Comparison of ENCODE assay signal across 29 mouse cellular contexts in the genomic region with DNA sequence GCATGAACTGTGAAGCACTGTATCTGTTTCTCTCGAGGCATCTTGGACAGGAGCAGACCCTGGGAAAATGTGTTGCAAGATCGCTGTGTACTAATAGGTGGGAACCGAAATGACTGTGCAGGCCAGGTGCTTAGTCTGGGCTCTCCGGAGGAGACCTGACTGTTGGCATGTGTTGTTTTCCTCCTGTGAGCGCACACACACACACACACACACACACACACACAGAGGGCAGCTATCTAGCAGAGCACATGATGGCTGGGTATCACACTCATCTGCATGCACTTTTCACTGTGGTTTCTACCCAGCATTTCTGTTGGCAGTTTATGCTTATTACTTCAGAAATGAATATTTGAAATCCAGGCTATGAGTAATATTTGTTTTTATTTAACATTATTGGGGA.
"Had no signal": no experiment of that assay in that cellular context is flagged by ENCODE, and none has a peak within 500 bp of the region (broad histone marks: within the 10 kb centered on the region; RNA-seq: fewer than 3 reads in every experiment).

No protein-coding gene starts in this region.

- H3K36me3 ChIP-seq: heart, embryonic 10.5 days; heart, embryonic 12.5 days; hindbrain, embryonic 10.5 days; hindbrain, embryonic 12.5 days; intestine, embryonic 15.5 days; kidney, embryonic 15.5 days; limb, embryonic 10.5 days; limb, embryonic 12.5 days; liver, embryonic 13.5 days; liver, embryonic 15.5 days had no signal

- H3K4me3 ChIP-seq: gastrocnemius, adult 2 months; heart, embryonic 10.5 days; heart, embryonic 12.5 days; hindbrain, embryonic 10.5 days; hindbrain, embryonic 12.5 days; intestine, embryonic 15.5 days; kidney, embryonic 15.5 days; left cerebral cortex, adult 2 months; limb, embryonic 10.5 days; limb, embryonic 12.5 days; liver, embryonic 13.5 days; liver, embryonic 15.5 days had no signal

- H3K27ac ChIP-seq: gastrocnemius, adult 2 months; heart, embryonic 10.5 days; hindbrain, embryonic 10.5 days; hindbrain, embryonic 12.5 days; hindbrain, embryonic 14.5 days; intestine, embryonic 15.5 days; kidney, embryonic 15.5 days; kidney, postnatal 0 days; left cerebral cortex, adult 2 months; limb, embryonic 10.5 days; limb, embryonic 12.5 days; liver, embryonic 13.5 days; liver, embryonic 15.5 days had no signal

- ATAC-seq: hindbrain, embryonic 16.5 days; inflammation-experienced regulatory T-cells, adult 6 months; intestine, embryonic 15.5 days had no signal

- H3K9ac ChIP-seq: heart, embryonic 12.5 days; hindbrain, embryonic 12.5 days; hindbrain, embryonic 14.5 days; intestine, embryonic 15.5 days; kidney, embryonic 15.5 days; limb, embryonic 12.5 days; liver, embryonic 13.5 days; liver, embryonic 15.5 days had no signal

- H3K4me1 ChIP-seq: heart, embryonic 10.5 days; heart, embryonic 12.5 days; hindbrain, embryonic 10.5 days; hindbrain, embryonic 12.5 days; intestine, embryonic 15.5 days; kidney, embryonic 15.5 days; limb, embryonic 10.5 days; limb, embryonic 12.5 days; liver, embryonic 13.5 days; liver, embryonic 15.5 days had no signal

- H3K9me3 ChIP-seq: heart, embryonic 10.5 days; heart, embryonic 12.5 days; hindbrain, embryonic 10.5 days; hindbrain, embryonic 12.5 days; intestine, embryonic 15.5 days; kidney, embryonic 15.5 days; limb, embryonic 10.5 days; limb, embryonic 12.5 days; liver, embryonic 13.5 days; liver, embryonic 15.5 days had no signal

- DNase-seq: gastrocnemius, adult 2 months; gastrocnemius, postnatal 10 days; gastrocnemius, postnatal 25 days; heart, adult 18-20 months; heart, postnatal 10 days; heart, postnatal 4 days; kidney, adult 11 months; kidney, adult 2 months; kidney, adult 9 months; kidney, postnatal 14 days; kidney, postnatal 36 days; layer of hippocampus, adult 9-11 months; liver; liver, embryonic 13.5 days had no signal

- H3K27me3 ChIP-seq: heart, embryonic 12.5 days; hindbrain, embryonic 12.5 days; intestine, embryonic 15.5 days; kidney, embryonic 15.5 days; limb, embryonic 12.5 days; liver, embryonic 13.5 days; liver, embryonic 15.5 days had no signal

- H3K4me2 ChIP-seq: heart, embryonic 12.5 days; hindbrain, embryonic 12.5 days; hindbrain, embryonic 14.5 days; intestine, embryonic 15.5 days; kidney, embryonic 15.5 days; limb, embryonic 12.5 days; liver, embryonic 11.5 days; liver, embryonic 13.5 days; liver, embryonic 15.5 days had no signal
